Mouse (Mus musculus) intestine, embryonic 15.5 days (tissue): Measurements from ENCODE around the gene Fntb. TPM values are rescaled to one million over a fixed set of nuclear protein-coding genes. Genes with fewer than 3 reads are reported as not detected.
A peak's percentile ranks its signal among the peaks of the same experiment; 100 is the strongest.
"Not testable (repeated sequence)": the region's sequence is repeated elsewhere in the genome, so short reads cannot be mapped to it uniquely, and the experiment has no call there.

ENCODE experiments used
- ATAC-seq: fragments of 200-750 bp; cut with Nextera tagmentation; 2 replicates; pipeline ENCODE4 v1.8.0; 2017; ENCODE audit warnings: moderate TSS enrichment, moderate library complexity
- H3K27ac ChIP-seq: fragments of 300-500 bp; sonication (generic); 2 replicates; pipeline ENCODE4 v1.5.1; 2015; ENCODE audit warnings: mild to moderate bottlenecking, inconsistent platforms
- H3K27me3 ChIP-seq: fragments of 300-500 bp; sonication (generic); replicated peaks from 2 replicates; pipeline ENCODE4 v1.6.1; 2015; ENCODE audit warnings: inconsistent platforms
- H3K36me3 ChIP-seq: fragments of 300-500 bp; sonication (generic); 2 replicates; pipeline ENCODE4 v1.6.1; 2015; ENCODE audit warnings: inconsistent platforms
- H3K4me1 ChIP-seq: fragments of 300-500 bp; sonication (generic); replicated peaks from 2 replicates; pipeline ENCODE4 v1.6.1; 2015; ENCODE audit warnings: inconsistent platforms
- H3K4me2 ChIP-seq: fragments of 300-500 bp; sonication (generic); replicated peaks from 2 replicates; pipeline ENCODE4 v1.6.1; 2015; ENCODE audit warnings: mild to moderate bottlenecking, inconsistent platforms
- H3K4me3 ChIP-seq: fragments of 300-500 bp; sonication (generic); replicated peaks from 2 replicates; pipeline ENCODE4 v1.5.1; 2015; ENCODE audit warnings: inconsistent platforms
- H3K9ac ChIP-seq: fragments of 300-500 bp; sonication (generic); 2 replicates; pipeline ENCODE4 v1.6.1; 2015; ENCODE audit warnings: inconsistent platforms
- H3K9me3 ChIP-seq: fragments of 300-500 bp; sonication (generic); 2 replicates; pipeline ENCODE4 v1.6.1; 2016; ENCODE audit warnings: inconsistent platforms
- WGBS: fragments of 180-500 bp; shearing (Covaris S2); methylation state at CpG from one replicate; pipeline ENCODE4 v1.1.7; 2015; 5-methylcytosine and 5-hydroxymethylcytosine counted together
- polyA plus RNA-seq: library from polyadenylated mRNA; unstranded; fragments of >200 nt; fragmentation: Nextera tagmentation; extraction: Ambion mirVana; gene quantifications from 2 replicates; pipeline ENCODE4 v1.2.1, GENCODE M21; 2015

Gene Fntb
- polyA plus RNA-seq, 1 experiment from 2014 or later = 30.7 TPM

- Histone ChIP-seq H3K27me3 (no peaks in the 10 kb centered on the region), H3K36me3 (no peaks in the 10 kb centered on the region; the same call in 1 of the 2 replicates), H3K27ac (no peak overlapping the region), H3K4me1 (no peaks in the 10 kb centered on the region), H3K4me2 (no peak overlapping the region), H3K9me3 (no peaks in the 10 kb centered on the region), H3K9ac (no peak overlapping the region), H3K4me3 (no peak overlapping the region)
- WGBS = 67% methylated on average over 5 of the region's 5 CpGs
- ATAC-seq = no peak
Observed at GRCm38 (mm10) chr12:76776898-76777297, 11.5 kb downstream of the Fntb start.

- H3K9me3 ChIP-seq = no peaks in the 10 kb centered on the region
Observed at GRCm38 (mm10) chr12:76777845-76778244, 12.5 kb downstream of the Fntb start.

GRCm38 (mm10) chr12:76778305-76779083 lies 13.1 kb downstream of the Fntb start:
- H3K4me2 ChIP-seq = no peak overlapping the region
- peak; percentile 75 for ATAC-seq
- 66% methylated on average over 10 of the region's 10 CpGs for WGBS

More at GRCm38 (mm10) chr12:76777845-76778244, 12.5 kb downstream of the Fntb start:
- no peak overlapping the region for H3K9ac ChIP-seq
- no peak overlapping the region for H3K27ac ChIP-seq
- no peaks in the 10 kb centered on the region for H3K4me1 ChIP-seq
- H3K4me2 ChIP-seq = no peak overlapping the region
- H3K27me3 ChIP-seq = no peaks in the 10 kb centered on the region
- H3K36me3 ChIP-seq = no peaks in the 10 kb centered on the region; the same call in 1 of the 2 replicates
- no peak overlapping the region for H3K4me3 ChIP-seq
- no peak for ATAC-seq

GRCm38 (mm10) chr12:76779951-76780350 lies 14.6 kb downstream of the Fntb start:
- Histone ChIP-seq H3K4me3 (no peak overlapping the region), H3K36me3 (no peaks in the 10 kb centered on the region; the same call in 1 of the 2 replicates), H3K27me3 (no peaks in the 10 kb centered on the region), H3K9ac (no peak overlapping the region), H3K27ac (no peak overlapping the region), H3K4me1 (no peaks in the 10 kb centered on the region), H3K4me2 (no peak overlapping the region), H3K9me3 (no peaks in the 10 kb centered on the region)
- ATAC-seq = no peak
- 90% methylated on average over 5 of the region's 5 CpGs for WGBS

More at GRCm38 (mm10) chr12:76778305-76779083, 13.1 kb downstream of the Fntb start:
- no peaks in the 10 kb centered on the region for H3K9me3 ChIP-seq
- no peaks in the 10 kb centered on the region; the same call in 1 of the 2 replicates for H3K36me3 ChIP-seq
- H3K27ac ChIP-seq = no peak overlapping the region
- H3K4me3 ChIP-seq = no peak overlapping the region
- H3K27me3 ChIP-seq = no peaks in the 10 kb centered on the region
- H3K9ac ChIP-seq = no peak overlapping the region
- H3K4me1 ChIP-seq = no peaks in the 10 kb centered on the region

- H3K27ac ChIP-seq = no peak overlapping the region
- WGBS = 74% methylated on average over 12 of the region's 12 CpGs
- no peak overlapping the region for H3K9ac ChIP-seq
- H3K27me3 ChIP-seq = no peaks in the 10 kb centered on the region
- no peaks in the 10 kb centered on the region for H3K9me3 ChIP-seq
- no peaks in the 10 kb centered on the region for H3K4me1 ChIP-seq
- H3K4me3 ChIP-seq = no peak overlapping the region
- no peaks in the 10 kb centered on the region; the same call in 1 of the 2 replicates for H3K36me3 ChIP-seq
- ATAC-seq = no peak
- no peak overlapping the region for H3K4me2 ChIP-seq
Observed at GRCm38 (mm10) chr12:76780639-76781468, 15.5 kb downstream of the Fntb start.

GRCm38 (mm10) chr12:76784056-76784619 lies 18.7 kb downstream of the Fntb start:
- Histone ChIP-seq H3K4me3 (no peak overlapping the region), H3K9me3 (no peaks in the 10 kb centered on the region), H3K27ac (no peak overlapping the region), H3K4me2 (no peak overlapping the region), H3K4me1 (no peaks in the 10 kb centered on the region), H3K9ac (no peak overlapping the region), H3K27me3 (no peaks in the 10 kb centered on the region), H3K36me3 (no peaks in the 10 kb centered on the region)
- 61% methylated on average over 10 of the region's 10 CpGs for WGBS
- no peak for ATAC-seq

- no peak overlapping the region for H3K4me2 ChIP-seq
- H3K4me3 ChIP-seq = no peak overlapping the region
- H3K9ac ChIP-seq = no peak overlapping the region
- H3K9me3 ChIP-seq = no peaks in the 10 kb centered on the region
- no peaks in the 10 kb centered on the region for H3K36me3 ChIP-seq
- H3K27ac ChIP-seq = no peak overlapping the region; the same call in 1 of the 2 replicates
- WGBS = 29% methylated on average over 8 of the region's 8 CpGs
- H3K4me1 ChIP-seq = peaks cover 6% of the 10 kb centered on the region; the same call in 1 of the 2 replicates
- no peaks in the 10 kb centered on the region for H3K27me3 ChIP-seq
- no peak for ATAC-seq
Observed at GRCm38 (mm10) chr12:76790446-76791084, 25.2 kb downstream of the Fntb start.

GRCm38 (mm10) chr12:76792540-76792939 lies 27.2 kb downstream of the Fntb start:
- not testable (repeated sequence) for H3K27ac ChIP-seq, H3K9ac ChIP-seq, H3K27me3 ChIP-seq, H3K4me1 ChIP-seq, ATAC-seq, H3K4me3 ChIP-seq, H3K9me3 ChIP-seq, H3K36me3 ChIP-seq, H3K4me2 ChIP-seq
- WGBS = 62% methylated on average over 14 of the region's 14 CpGs

GRCm38 (mm10) chr12:76795350-76795749 lies 30.0 kb downstream of the Fntb start, which contains the start of gene Gpx2:
Gpx2 (minus strand) TSS chr12:76795554.
- H3K4me3 ChIP-seq = peak within 1 kb of the TSS; percentile 20; the same call in 1 of the 2 replicates
- H3K4me2 ChIP-seq = peak within 1 kb of the TSS; percentile 45
- H3K27me3 ChIP-seq = no peaks in the 10 kb centered on the region
- 0 out of 2 replicates have a peak within 1 kb of the TSS, but pooled peaks have one; percentile 9 for H3K27ac ChIP-seq
- no peaks in the 10 kb centered on the region for H3K9me3 ChIP-seq
- H3K4me1 ChIP-seq = peaks cover 6% of the 10 kb centered on the region; the same call in 1 of the 2 replicates
- peak; percentile 75 for ATAC-seq
- H3K36me3 ChIP-seq = no peaks in the 10 kb centered on the region
- WGBS = 60% methylated on average over 5 of the region's 5 CpGs
- no peak within 1 kb of the TSS for H3K9ac ChIP-seq

- Histone ChIP-seq H3K4me1 (peaks cover 2% of the 10 kb centered on the region; the same call in 1 of the 2 replicates), H3K27ac (peak overlapping the region; percentile 9; the same call in 1 of the 2 replicates), H3K4me3 (no peak overlapping the region), H3K9ac (no peak overlapping the region), H3K27me3 (no peaks in the 10 kb centered on the region), H3K36me3 (no peaks in the 10 kb centered on the region), H3K4me2 (no peak overlapping the region), H3K9me3 (no peaks in the 10 kb centered on the region)
- 65% methylated on average over 7 of the region's 7 CpGs for WGBS
- peak; percentile 16; the same call in 1 of the 2 replicates for ATAC-seq
Observed at GRCm38 (mm10) chr12:76796938-76797539, 31.6 kb downstream of the Fntb start.

GRCm38 (mm10) chr12:76798008-76798720 lies 32.8 kb downstream of the Fntb start:
- peak; percentile 53 for ATAC-seq
- H3K27me3 ChIP-seq = no peaks in the 10 kb centered on the region
- no peak overlapping the region for H3K4me3 ChIP-seq
- WGBS = 64% methylated on average over 5 of the region's 5 CpGs
- no peak overlapping the region for H3K9ac ChIP-seq
- no peak overlapping the region for H3K4me2 ChIP-seq
- H3K27ac ChIP-seq = peak overlapping the region; percentile 6; the same call in 1 of the 2 replicates
- peaks cover 2% of the 10 kb centered on the region; the same call in 1 of the 2 replicates for H3K4me1 ChIP-seq
- H3K36me3 ChIP-seq = no peaks in the 10 kb centered on the region
- no peaks in the 10 kb centered on the region for H3K9me3 ChIP-seq
